Mouse (Mus musculus) lung, postnatal 14 days (tissue): Measurements from ENCODE around the gene Ccl5.
"Not testable (repeated sequence)": the region's sequence is repeated elsewhere in the genome, so short reads cannot be mapped to it uniquely, and the experiment has no call there.

Experiments
- DNase-seq: peaks from one replicate; pipeline ENCODE4 v3.0.0; 2021

The Ccl5 gene

DNA sequence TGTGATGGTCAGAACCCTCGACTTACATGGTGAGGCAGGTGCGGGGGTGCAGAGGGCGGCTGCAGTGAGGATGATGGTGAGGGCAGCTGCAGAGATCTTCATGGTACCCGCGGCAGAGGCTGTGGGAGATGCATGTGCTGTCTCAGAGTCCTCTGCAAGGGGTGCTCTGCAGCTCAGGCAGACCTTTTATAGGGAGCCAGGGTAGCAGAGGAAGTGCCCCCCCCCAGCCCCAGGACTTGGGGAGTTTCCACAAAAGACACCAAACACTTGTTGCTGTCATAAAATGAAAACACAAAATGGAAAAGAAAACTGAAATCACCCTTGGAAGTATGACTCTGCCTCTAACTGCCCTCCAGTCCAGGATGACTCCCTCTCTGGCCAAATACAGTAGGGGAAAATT is at the start of gene Ccl5:
Gene Ccl5, minus strand, starts transcription at position 159 of the 400 bp plus-strand sequence.
- DNase-seq, result no peak

DNA sequence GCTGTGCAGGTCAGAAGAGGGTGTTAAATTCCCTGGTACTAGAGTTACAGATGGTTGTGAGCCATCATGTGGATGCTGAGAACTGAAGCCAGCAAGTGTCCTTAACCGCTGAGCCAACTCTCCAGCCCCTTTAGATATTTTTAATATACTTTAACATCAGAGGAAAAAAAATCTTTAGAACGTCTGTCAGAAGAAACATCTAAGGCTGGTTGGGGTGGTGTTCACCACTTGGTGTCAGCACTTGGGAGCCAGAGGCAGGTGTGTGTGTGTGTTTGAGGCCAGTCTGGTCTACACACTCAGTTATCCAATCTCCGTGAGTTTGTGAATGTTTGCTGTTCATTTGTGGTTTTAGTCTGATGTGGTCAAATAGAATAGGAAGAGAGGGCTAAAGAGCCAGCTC is 48.7 kb upstream of the Ccl5 start:
- no peak for DNase-seq

DNA sequence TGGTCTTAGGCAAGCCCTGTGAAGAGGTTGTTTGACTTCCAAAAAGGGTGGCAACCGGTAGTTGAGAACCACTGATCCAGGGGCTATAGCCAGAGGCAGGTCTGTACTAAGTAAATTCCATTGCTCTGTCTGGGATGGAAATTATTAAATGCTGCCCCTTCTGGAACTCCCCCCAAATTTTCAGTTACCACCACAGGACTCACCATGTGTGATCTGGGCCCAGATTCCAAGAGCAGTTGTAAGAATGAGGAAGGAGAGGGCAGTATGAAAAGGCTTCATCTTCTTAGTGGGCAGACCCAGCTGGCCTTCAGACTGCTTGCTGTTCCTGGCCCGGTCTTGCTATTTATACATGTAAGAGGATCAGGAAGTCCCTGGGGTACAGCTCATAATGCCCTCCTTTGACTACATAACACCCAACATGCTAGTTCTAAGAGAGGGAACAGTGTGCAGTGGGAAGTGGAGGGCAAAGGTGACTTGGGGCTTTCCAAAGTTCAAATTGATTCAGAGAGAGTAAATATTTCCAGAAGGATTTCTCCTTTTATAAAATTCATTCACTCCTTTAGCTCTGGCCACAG is 48.0 kb upstream of the Ccl5 start, which contains the start of gene Ccl9:
Gene Ccl9, minus strand, starts transcription at position 451 of the 575 bp plus-strand sequence.
- no peak for DNase-seq

DNA sequence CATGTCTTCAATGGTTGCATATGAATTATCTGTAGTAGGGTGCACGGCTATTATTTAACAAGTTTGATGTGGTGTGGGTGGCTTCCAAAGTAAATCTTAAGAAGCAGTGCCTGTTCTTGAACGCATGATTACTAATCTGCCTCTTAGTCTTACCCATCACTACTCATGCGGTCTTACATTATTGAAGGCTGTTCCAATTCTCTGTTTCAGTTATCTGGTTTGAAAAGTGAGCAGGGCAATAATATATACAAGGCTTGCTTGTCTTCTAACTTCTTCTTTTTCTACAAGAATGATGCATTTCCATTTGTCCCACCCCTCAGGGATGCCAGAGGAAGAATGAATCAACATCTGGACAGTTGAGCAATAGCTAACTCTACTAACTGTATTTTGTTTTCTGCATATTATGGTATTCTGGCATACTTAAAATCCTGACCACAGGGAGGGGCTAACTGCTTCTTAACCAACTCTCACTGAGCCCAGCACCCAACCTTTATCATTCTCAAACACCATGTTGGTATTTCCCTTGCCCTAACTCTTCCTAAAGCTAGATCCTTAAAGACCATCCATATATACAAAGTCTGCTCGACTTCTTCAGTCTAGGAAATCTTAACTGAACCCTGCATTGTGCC is 46.7 kb upstream of the Ccl5 start:
- no peak for DNase-seq

DNA sequence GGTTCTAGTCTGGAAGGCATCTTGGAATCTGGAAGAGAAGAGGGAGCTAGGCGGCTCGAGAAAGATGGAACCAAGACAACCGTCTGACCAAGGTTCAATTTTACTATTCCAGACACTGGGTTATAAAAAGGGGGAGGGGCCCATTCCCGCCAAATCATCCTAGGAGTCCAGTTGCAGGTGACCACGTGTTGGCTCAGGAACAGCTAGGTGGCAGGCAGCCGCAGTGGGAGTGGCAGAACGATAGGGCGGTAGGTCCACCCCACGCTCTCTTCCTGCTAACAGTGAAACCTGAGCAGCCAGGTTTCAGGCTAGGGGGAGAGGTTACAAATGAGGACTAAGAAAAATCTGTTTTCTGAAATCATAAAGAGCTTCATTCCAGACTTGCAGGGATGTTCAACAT is 42.5 kb upstream of the Ccl5 start:
- DNase-seq, result no peak

DNA sequence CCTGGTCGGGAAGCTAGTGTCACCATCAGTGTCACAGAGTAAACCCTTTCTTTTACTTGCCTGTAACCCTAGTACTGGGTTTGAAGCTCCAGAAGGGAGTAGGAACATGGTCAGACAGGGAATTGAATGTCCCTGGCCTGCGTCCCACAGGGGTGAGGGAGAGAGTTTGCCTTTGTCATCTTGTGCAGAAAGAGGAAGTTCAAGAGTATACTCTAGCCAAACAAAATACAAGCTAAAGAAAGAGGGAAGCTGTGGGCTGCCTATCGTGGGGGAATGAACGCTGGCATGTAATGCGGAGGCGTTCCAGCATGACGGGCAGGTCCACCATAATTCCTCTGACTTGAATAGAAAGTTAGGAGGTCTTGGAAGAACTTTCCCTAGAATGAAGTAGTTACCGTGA is 41.9 kb upstream of the Ccl5 start:
- DNase-seq, result peak; percentile 25

DNA sequence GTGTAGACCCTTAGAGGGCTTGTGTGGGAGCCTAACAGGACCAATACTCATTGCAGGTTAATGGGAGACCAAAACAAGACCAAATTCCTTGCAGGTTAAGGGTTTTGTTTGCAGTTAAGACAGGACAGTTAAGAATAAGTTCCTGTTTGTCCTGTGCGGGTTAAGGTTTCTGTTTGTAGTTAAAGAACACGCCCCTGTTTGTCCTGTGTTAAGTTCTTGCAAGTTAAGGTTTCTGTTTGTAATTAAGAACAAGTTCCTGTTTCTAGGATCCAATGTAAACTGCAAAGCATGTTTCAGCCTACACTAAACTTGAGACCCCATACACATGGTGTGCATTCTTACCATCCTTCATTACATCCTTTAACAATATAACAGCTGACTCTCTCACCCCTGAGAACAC is 39.9 kb upstream of the Ccl5 start:
- no peak for DNase-seq

DNA sequence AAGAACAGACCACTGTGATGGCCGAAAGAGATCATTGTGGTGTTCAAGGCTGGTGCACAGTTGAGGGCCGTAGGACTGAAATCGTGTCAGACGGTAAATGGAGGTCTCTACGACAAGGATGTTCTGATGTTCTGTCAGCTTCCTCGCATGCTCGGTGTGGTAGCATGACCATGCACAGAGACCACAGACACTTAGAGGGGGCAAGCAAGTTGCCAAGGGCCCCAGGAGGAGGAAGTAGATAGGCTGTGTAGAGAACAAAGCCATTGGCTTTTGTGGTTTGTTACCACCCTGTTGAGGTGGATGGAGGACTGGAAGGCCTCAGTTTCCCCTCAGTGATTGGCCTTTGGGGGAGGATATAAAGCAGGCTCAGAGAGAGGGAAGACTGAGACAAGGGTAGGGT is 38.9 kb upstream of the Ccl5 start:
- DNase-seq, result no peak

DNA sequence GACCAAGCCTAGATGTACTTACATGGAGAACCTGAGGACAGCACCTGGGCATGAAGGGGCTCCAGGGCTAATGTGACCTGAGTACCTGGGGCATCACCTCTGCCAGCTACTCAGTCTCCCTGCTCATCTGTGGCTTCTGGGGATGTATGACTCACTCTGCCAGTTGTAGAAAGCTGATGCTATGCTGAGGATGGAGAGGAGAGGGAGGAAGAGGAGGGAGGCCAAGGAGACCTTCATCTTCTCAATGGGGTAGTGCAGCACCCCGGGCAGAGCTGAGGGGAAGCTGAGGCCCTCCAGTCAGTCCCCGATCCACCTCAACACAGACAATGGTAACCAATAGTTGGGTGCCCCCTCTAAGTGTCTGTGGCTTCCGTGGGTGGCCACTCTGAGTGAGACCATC is 38.5 kb upstream of the Ccl5 start:
- DNase-seq, result no peak

DNA sequence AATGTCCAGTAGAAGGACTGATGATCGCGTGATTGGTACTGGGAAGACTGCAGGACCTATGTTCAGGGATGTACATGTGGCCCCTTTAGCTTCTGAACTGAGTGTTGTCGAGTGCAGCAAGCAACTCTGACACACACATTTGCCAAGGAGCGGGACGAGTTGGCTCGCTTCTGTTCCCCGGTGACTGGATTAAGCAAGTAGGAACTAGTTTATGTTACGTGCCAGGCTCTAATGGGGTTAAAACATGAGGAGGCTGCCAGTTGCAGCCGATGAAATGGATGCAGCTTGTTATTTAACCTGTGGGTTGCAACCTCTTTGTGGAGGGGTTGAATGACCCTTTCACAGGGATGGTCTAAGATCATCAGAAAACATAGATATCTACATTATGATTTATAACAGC is 37.7 kb upstream of the Ccl5 start:
- no peak for DNase-seq

DNA sequence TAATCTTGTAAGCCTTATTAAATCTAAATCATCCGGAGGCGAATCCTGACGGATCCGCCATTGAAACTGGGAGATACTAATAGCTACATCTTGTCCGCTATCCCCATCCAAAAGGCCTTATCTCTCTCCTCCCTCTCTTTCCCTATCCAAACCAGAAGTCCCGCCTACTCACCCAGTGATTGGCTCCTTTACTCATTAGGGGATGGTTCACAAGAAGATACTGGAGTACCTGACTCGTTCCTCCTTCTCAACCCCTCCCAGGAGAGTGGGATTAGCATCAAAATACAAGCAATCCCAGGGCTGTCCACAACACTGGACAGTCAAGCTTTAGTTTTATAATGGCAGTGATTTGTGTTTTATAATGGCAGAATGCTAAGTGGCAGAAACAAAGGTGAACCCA is 37.0 kb upstream of the Ccl5 start:
- no peak for DNase-seq

DNA sequence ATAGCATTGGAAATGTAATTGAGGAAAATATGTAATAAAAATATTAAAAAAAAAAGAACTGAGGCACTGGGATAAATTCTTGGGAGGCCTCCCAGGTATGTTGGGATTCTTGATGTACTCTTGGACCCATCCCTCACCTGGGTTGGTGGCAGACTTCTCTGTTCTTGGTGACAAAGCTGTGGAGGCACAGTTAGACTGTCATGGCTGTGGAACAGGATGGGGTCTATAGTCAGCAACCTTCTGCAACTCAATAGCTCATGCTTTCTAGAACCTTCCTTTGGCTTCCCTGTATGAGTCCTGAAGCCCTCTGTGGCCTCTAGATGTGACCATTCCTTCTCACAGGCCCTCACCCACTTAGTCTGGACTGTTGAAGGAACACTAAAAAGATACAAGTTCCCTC is 36.3 kb upstream of the Ccl5 start:
- no peak for DNase-seq

DNA sequence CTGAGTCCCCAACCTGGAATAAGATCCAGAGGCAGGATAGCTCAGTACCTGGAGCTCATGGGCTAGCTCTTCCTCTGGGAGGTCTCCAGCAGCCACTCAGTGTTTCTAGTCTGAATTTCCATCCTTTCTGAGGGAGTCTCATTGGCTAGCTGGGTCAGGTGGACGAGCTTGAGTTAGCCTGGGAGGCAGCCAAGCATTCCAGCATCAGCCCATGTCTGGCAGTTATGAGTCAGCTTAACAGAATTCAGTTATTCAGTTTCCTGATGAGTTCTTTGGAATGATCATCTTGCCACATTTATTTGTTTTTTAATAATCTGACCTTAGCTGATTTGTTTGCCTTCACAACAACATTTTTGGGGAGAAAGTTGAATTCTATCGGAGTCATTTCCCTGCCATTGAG is 33.4 kb upstream of the Ccl5 start:
- peak; percentile 14 for DNase-seq

DNA sequence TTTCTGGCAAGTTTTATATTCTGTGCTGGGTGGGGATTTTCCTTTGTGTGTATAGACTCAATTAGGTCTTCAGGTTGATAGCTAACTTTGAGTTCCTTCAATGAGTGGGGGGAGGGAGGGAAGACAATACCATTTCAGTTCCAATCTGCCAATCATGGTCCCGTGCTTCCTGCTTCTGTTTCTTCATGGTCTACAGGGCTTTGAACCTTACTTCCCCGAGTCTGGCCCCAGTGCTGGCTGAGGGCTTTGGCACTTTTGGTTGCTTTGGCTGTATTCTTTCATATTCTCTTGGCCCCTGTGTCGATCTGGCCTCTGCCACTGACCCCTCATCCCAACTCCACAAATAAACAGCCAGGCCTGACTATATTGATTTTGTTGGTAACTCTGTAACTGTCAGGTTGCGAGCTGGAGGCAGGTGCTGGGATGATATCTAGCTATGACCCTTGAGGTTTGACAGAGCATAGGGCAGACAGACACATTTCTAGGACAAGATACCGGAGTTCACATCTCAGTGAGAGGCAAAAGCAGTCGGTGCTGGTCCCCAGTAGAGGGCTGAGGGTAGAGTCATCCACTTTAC is 32.1 kb upstream of the Ccl5 start:
- DNase-seq, result no peak

DNA sequence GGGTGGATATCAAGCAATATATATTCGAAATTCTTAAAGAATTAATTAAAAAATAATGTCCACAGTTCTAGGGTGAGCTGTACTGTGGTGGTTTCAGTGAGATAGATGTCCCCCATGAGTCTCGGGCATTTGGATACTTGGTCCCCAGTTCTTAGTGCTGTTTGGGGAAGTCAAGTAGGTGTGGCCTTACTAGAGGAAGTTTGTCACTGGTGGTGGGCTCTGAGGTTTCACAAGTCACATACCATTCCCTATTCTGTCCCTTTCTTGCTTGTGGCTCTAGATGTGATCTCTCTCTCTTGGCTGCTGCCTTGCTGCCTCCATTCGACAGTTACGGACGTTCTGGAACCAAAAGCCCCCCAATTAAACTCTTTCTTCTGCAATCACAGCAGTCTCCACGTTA is 30.1 kb upstream of the Ccl5 start:
- DNase-seq, result no peak

DNA sequence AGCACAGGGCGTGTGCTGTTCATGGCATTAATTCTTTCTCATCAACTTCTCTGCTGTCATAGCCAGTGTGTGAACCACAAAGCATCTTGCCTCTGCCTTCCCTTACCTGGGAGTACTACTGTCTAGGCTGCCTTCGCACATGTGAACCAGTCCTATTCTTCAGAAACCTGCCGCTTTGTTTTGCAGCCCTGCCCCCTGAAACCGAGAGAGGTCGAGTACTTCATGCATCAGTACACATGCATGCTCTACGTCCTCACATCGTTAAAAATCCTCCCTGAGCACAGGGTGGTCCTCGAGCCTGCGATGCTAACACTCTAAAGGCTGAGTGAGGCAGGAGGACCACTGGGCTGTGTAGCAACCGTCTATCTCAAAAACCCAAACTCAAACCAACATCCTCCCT is 26.8 kb upstream of the Ccl5 start:
- no peak for DNase-seq

DNA sequence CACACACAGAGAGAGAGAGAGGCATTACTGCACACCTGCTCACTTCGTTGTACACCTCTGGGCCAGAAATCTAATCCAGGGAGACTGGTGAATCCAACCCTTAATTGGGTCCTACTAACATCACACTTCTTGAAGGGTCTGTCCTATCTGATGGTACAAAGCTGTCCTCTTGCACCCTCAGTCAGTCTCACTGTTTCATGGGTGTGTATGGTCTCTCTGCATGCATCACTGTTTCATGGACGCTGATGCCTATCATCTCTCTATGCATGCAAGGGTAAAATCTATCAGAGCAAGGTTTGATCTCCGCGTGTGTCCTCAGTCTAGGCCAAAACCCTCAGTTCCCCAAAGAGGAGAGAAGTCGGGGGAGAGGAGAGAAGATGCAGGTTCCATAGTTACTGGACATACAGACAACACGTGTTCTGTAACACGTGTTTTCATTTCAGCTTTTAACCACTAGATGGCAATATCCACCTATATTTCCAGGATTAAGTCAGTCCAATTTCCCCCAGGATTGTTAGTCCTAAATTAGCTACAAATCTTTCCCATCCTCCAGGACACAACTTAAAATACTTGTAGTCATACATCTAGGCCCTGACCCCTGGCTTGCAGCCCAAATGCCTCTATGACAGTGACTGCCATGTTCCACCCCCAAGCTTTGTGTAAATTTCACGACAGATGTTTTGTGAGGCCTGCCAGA is 25.9 kb upstream of the Ccl5 start:
- peak; percentile 41 for DNase-seq

DNA sequence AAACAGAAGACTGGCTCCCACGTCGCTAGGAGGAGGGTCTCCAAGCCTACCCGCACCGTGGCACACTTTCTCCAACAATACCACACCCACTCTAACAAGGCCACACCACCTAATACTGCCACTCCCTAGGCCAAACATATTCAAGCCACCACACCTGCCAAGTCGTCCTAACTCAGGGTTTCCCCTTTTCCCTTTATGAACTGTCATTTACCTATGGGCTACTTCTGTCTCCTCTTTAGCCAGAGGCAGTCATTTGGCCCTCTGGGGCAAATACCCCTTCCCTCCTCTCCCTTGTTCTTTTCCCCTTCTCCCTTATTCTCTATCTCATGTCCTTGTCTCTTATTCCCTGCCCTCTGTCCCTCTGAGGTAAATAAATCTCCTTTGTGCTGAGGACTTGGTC is 21.4 kb upstream of the Ccl5 start:
- DNase-seq, result no peak

DNA sequence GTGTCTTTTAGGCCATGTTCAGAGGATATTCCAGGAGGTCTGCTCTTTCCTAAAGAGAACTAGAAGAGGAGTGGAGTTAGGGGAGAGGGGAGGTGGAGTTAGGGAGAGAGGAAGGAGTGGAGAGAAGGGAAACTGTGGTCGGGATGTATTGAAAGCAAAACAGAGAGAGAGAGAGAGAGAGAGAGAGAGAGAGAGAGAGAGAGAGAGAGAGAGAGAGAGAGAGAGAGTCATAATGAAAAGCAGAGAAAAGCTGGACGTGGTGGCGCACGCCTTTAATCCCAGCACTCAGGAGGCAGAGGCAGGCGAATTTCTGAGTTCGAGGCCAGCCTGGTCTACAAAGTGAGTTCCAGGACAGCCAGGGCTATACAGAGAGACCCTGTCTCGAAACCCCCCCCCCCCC is 20.7 kb upstream of the Ccl5 start:
- DNase-seq, result not testable (repeated sequence)

DNA sequence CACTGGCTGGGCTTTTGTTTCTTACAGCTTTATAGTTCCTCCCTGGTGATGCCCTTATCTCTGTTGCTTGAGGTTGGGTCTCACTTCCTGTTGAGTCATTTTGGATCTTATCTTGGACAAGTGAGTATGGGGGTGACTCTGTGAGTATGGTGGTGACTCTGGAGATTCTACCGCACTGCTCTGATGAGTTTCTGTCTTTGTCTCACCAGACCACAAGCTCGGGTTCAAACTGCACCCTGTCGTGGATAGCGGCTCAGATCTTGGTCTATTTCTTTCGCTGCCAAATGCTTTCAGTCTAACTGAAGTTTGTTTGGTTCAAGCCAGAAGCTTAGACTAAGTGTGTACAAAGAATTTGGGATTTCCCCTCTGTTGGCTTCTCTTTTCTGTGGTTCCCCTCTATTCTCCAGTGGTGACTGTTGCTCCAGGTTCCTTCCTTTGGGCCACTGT is 19.9 kb upstream of the Ccl5 start:
- DNase-seq, result no peak

DNA sequence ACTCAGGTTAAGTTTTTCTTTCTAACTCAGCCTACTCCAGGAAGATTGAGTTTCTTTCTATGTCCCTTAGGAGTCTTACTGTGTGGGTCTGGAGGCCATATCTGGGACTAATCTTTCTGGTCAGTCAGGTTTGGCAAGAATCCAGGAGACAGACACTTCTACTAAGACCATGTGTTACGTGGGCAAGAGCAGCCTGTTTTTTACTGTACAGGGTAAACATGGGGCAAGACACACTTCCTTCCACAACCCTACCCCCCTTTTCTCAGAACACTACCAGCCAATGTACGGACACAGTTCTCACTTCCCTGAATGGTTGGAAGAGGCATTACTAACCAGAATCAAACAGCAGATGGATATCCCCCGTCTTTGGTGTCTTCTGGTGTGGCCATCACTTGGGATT is 13.9 kb upstream of the Ccl5 start:
- DNase-seq, result no peak

DNA sequence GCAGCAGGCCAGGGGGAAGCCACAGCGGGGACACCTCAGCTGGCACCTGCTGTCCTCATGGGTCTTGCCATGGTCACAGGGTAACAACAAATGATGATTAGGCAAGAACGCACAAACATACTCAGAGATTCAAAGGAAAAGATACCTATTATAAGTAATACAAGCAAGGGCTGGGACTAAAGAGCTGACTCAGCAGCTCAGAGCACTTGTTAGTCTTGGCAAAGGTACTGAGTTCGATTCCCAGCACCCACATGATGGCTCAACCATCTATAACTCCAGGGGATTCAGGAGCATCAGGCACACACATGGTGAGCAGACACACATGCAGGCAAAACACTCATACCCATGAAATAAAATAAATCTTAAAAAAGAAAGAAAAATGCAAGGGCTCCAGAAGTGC is 11.1 kb upstream of the Ccl5 start:
- no peak for DNase-seq

DNA sequence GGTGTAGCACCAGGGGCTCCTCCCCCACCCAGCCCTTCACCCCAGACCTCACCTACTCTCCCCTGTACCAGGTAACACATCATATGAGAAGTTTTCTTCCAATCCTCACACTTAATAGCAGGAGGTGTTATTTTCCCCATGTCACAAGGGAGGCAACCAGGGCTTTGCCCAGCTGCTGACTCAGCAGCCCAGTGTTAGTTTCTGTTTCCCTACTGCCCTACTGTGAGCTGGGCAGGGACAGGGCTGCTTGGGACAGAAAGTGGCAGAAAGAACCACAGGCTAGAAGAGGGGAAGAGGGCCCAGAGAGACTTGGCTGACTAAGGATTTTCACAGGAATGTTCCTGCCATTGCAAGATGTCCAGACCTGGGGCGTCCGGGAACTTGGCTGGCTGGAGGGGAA is 10.6 kb upstream of the Ccl5 start:
- DNase-seq, result no peak

DNA sequence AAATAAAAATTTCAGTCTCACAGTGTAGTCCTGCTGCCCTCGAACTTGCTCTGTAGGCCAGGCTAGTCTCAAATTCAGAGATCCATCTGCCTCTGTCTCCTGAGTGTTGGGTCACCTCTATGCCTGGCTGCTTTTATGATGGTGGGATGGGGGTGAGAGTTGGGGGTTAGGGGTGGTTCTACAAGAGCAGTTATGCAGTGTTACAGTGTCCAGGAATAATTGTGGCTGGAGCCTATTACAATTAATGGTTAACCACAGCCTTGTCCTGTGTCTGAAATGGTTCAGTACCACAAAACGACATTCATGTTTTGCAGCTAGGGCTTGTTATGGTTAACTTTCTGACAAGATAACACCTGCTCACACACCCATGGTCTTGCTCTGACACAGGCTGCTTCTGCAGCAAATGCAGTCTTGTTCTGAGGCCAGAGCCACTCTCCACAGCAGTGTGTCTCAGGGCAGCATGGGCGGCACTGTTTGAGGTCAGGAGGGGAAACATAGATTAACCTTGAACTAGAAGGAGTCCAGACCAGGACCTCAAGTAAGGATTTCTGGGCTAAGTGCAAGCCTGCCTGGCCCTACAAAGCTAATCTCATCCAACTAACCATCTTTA is 8.5 kb upstream of the Ccl5 start:
- DNase-seq, result no peak
